Mouse (Mus musculus) WW6 (cell line): Measurements from ENCODE around the gene Amigo2.
"Not testable (repeated sequence)": the region's sequence is repeated elsewhere in the genome, so short reads cannot be mapped to it uniquely, and the experiment has no call there.

Source experiments
- DNase-seq: peaks from one replicate; pipeline ENCODE4 v3.0.0-alpha.2; 2013; ENCODE audit warnings: low read depth, low spot score

Gene Amigo2

GRCm38 (mm10) chr15:97223431-97223830, 23.7 kb downstream of the Amigo2 start:
- no peak for DNase-seq

GRCm38 (mm10) chr15:97216843-97217242, 30.2 kb downstream of the Amigo2 start:
- no peak for DNase-seq

GRCm38 (mm10) chr15:97212501-97213477, 34.3 kb downstream of the Amigo2 start:
- DNase-seq: no peak

GRCm38 (mm10) chr15:97209754-97210153, 37.3 kb downstream of the Amigo2 start:
- not testable (repeated sequence) for DNase-seq

GRCm38 (mm10) chr15:97206506-97206905, 40.6 kb downstream of the Amigo2 start:
- no peak for DNase-seq

GRCm38 (mm10) chr15:97205776-97206175, 41.3 kb downstream of the Amigo2 start:
- no peak for DNase-seq

GRCm38 (mm10) chr15:97204889-97205288, 42.2 kb downstream of the Amigo2 start:
- no peak for DNase-seq

GRCm38 (mm10) chr15:97196644-97197043, 50.4 kb downstream of the Amigo2 start:
- no peak for DNase-seq

GRCm38 (mm10) chr15:97195628-97196027, 51.5 kb downstream of the Amigo2 start:
- no peak for DNase-seq
